ENCODE assay signal across 8 mouse cellular contexts in the genomic region with DNA sequence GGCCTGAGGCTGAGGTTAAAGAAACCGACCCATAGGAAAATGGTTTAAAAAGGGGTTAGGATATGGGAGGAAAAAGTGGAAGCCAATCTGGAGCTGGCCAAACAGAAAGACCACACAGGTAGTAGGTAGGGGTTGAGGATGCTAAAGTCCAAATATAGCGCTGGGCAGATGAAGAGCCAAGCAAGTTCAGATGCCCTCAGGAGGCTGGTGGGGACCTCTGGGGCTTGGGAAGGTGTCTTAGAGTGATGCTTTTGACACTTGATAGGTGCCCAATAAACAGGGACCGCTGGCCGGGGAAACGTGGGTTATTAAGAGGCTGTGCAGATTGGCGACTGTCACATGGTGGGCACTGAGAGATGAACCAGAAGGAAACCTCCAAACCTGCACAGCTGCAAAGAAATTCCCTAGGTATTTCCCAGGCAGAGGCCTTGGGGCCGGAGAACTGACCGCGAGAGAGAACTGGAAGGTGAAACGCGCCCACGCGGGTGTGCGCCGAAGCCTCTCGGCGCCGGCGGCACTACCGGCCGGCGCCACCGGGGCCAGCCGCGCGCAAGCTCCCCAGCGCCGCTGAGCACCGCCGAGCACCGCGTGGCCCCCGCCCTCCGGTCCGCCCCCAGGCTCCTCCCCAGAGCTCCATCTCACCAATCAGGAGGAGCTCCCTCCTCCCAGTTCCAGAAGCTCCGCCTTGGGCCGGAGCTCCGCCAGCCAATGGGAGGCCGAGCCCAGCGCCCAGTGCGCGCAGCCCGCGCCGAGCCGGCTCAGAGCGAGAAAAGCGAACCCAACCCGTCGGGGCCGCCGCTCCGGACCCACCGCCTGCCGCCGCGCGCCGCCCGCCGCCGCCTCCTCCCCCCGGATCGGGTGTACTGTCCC. TPM values are rescaled to one million over a fixed set of nuclear protein-coding genes. Genes with fewer than 3 reads are reported as not detected.
A peak's percentile ranks its signal among the peaks of the same experiment; 100 is the strongest.
DNase-seq lines count a peak whose midpoint lies in the region; ATAC-seq and TF ChIP-seq lines count a peak whose summit lies in the region.

A gene (plus strand): TSS at position 761 of the 870 bp plus-strand sequence.

- H3K4me3 ChIP-seq in lung, embryonic 14.5 days (ENCODE audit: low read depth, low read length) = peak within 1 kb of the TSS; percentile 54

- peaks cover 19% of the 10 kb centered on the region for H3K27me3 ChIP-seq in lung, embryonic 14.5 days (ENCODE audit: insufficient read depth, low read length)

- peak; percentile 97 for DNase-seq in MN1 (ENCODE audit: low spot score)
- peak; percentile 89 for DNase-seq in cerebellum, adult 8-10 months
- peak; percentile 93 for DNase-seq in forelimb bud, embryonic 11.5 days (ENCODE audit: low read depth, low spot score)
- DNase-seq in layer of hippocampus, adult 8-10 months (ENCODE audit: low spot score in 2 of 2) = peak; percentile 90 to 92
- peak; percentile 96 for DNase-seq in lung, embryonic 14.5 days
- DNase-seq in testis, postnatal 14 days (ENCODE audit: low spot score) = peak; percentile 96

- peak within 1 kb of the TSS; percentile 85 for H3K4me2 ChIP-seq in lung, embryonic 14.5 days

- no peak for TF ChIP-seq CTCF in lung, embryonic 14.5 days (IDR thresholded peaks at IDR 0.05; ENCODE audit: low read depth)

- WGBS in lung, embryonic 14.5 days = 2% methylated on average over 56 of the region's 64 CpGs

- ATAC-seq in hematopoietic stem cell, adult 5-6 weeks (replicated peaks in 1 of 2; ENCODE audit: insufficient read depth in 1 of 2, low FRiP score in 2 of 2, low TSS enrichment in 1 of 2, low read depth in 1 of 2, poor library complexity in 2 of 2, severe bottlenecking in 2 of 2) = peak; percentile 98 to 99
- ATAC-seq in lung, embryonic 14.5 days (ENCODE audit: insufficient read depth) = peak; percentile 99
- peak; percentile 98 for ATAC-seq in neutrophil, adult 5-6 weeks (ENCODE audit: extremely low read depth, insufficient number of reproducible peaks, low FRiP score, poor library complexity, severe bottlenecking)

- H3K4me1 ChIP-seq in lung, embryonic 14.5 days (ENCODE audit: insufficient read depth) = no peaks in the 10 kb centered on the region

- H3K9ac ChIP-seq in lung, embryonic 14.5 days = peak within 1 kb of the TSS; percentile 39

- no peak within 1 kb of the TSS for H3K27ac ChIP-seq in lung, embryonic 14.5 days (ENCODE audit: low read depth)

- no peaks in the 10 kb centered on the region for H3K9me3 ChIP-seq in lung, embryonic 14.5 days (ENCODE audit: low read depth, low read length)

- H3K36me3 ChIP-seq in lung, embryonic 14.5 days (ENCODE audit: insufficient read depth) = no peaks in the 10 kb centered on the region

RNA-seq across cellular contexts. Expression of the gene that starts here (rescaled TPM):
- total RNA-seq in hematopoietic stem cell, adult 5-6 weeks (2017) = 0.25 and 1.1 TPM in 2 replicates
- total RNA-seq in layer of hippocampus, adult 8-10 months (2022) = 10 to 100 TPM; 21.8 to 28.0 (median 24.9) TPM
- polyA plus RNA-seq in lung, embryonic 14.5 days (2014; fragmentation: Nextera tagmentation; extraction: Ambion mirVana) = 2.1 and 2.5 TPM in 2 replicates
- total RNA-seq in neutrophil, adult 5-6 weeks (2017) = 0.74 and 1.0 TPM in 2 replicates

Comparison
In these comparisons a context has a peak if more than half of its experiments do, and no peak if none do; other contexts are left out.
1. RNA of the gene that starts here (total RNA-seq): 21.8 to 28.0 TPM in layer of hippocampus, adult 8-10 months; 0.74 to 1.0 TPM in neutrophil, adult 5-6 weeks and 0.25 to 1.1 TPM in hematopoietic stem cell, adult 5-6 weeks; every median in the first group is over 10 times any median in the second.
2. Peak in every context shown above with its lines, with median percentiles within 50 percentile points of each other: DNase-seq and ATAC-seq.